Mouse (Mus musculus) lung, postnatal 0 days (tissue): ENCODE measurements around the gene Bcl3.

ENCODE experiments used
- CTCF ChIP-seq: IDR thresholded peaks from 2 replicates; pipeline ENCODE4 v1.5.1; 2016; ENCODE audit warnings: antibody characterized with exemption, mild to moderate bottlenecking
- EP300 ChIP-seq: IDR thresholded peaks from 2 replicates; pipeline ENCODE4 v1.6.1; 2016; ENCODE audit warnings: antibody characterized with exemption, mild to moderate bottlenecking, control low read depth

GRCm38 (mm10) chr7:19764581-19764980, 58.0 kb downstream of the Bcl3 start:
- no peak for TF ChIP-seq EP300
- no peak for TF ChIP-seq CTCF
